Mouse (Mus musculus) liver, embryonic 14.5 days (tissue): ENCODE results near the gene Prkaca. TPM values are rescaled to one million over a fixed set of nuclear protein-coding genes. Genes with fewer than 3 reads are reported as not detected.
A peak's percentile ranks its signal among the peaks of the same experiment; 100 is the strongest.

Experiments used
- ATAC-seq: fragments of 200-750 bp; cut with Nextera tagmentation; 2 replicates; pipeline ENCODE4 v1.8.0; 2017; ENCODE audit warnings: moderate number of reproducible peaks, mild to moderate bottlenecking, moderate library complexity; ENCODE audit not compliant: insufficient read depth
- DNase-seq, 3 experiments: peaks; one replicate each; pipeline ENCODE4 v3.0.0-alpha.2; 2012 to 2013; ENCODE audit warnings: low read depth in 3 of 3, low spot score in 3 of 3
- H3K27ac ChIP-seq: fragments of 300-500 bp; sonication (generic); 2 replicates; pipeline ENCODE4 v1.5.1; 2014; ENCODE audit warnings: moderate library complexity, mild to moderate bottlenecking, control low read depth, inconsistent platforms
- H3K27me3 ChIP-seq: fragments of 300-500 bp; sonication (generic); 2 replicates; pipeline ENCODE4 v1.6.1; 2014; ENCODE audit warnings: mild to moderate bottlenecking, low read length, moderate library complexity; ENCODE audit not compliant: control insufficient read depth, insufficient read depth
- H3K36me3 ChIP-seq: fragments of 300-500 bp; sonication (generic); replicated peaks from 2 replicates; pipeline ENCODE4 v1.6.1; 2014; ENCODE audit warnings: low read depth; ENCODE audit not compliant: control insufficient read depth, insufficient read depth
- H3K4me1 ChIP-seq, 2 experiments: fragments of 200-500 bp in 1 of 2; fragments of 300-500 bp in 1 of 2; sonication (generic) in 1 of 2; replicated peaks; 2 replicates each; pipeline ENCODE4 v1.6.1; 2012 to 2014; ENCODE audit warnings: antibody characterized with exemption in 1 of 2, inconsistent platforms in 1 of 2, low read length in 1 of 2; ENCODE audit not compliant: control insufficient read depth in 2 of 2, insufficient read depth in 2 of 2
- H3K4me2 ChIP-seq: fragments of 300-500 bp; sonication (generic); 2 replicates; pipeline ENCODE4 v1.6.1; 2014; ENCODE audit warnings: low read depth, mild to moderate bottlenecking, control low read depth, moderate library complexity
- H3K4me3 ChIP-seq, 2 experiments: fragments of 200-500 bp in 1 of 2; fragments of 300-500 bp in 1 of 2; sonication (generic) in 1 of 2; 2 replicates each; pipeline ENCODE4 v1.5.1; 2012 to 2014; ENCODE audit warnings: low read depth in 2 of 2, low read length in 2 of 2, mild to moderate bottlenecking in 2 of 2, control low read depth in 1 of 2, inconsistent platforms in 1 of 2, moderate library complexity in 1 of 2; ENCODE audit not compliant: insufficient read depth in 1 of 2
- H3K9ac ChIP-seq: fragments of 300-500 bp; sonication (generic); replicated peaks from 2 replicates; pipeline ENCODE4 v1.6.1; 2014; ENCODE audit warnings: mild to moderate bottlenecking, control low read depth, moderate library complexity
- H3K9me3 ChIP-seq: fragments of 300-500 bp; sonication (generic); 2 replicates; pipeline ENCODE4 v1.6.1; 2016; ENCODE audit warnings: low read length, mixed read lengths; ENCODE audit not compliant: control insufficient read depth
- CTCF ChIP-seq: IDR thresholded peaks from 2 replicates; pipeline ENCODE4 v1.5.1; 2016; ENCODE audit warnings: antibody characterized with exemption, low read depth, control low read depth
- EP300 ChIP-seq: IDR thresholded peaks from 2 replicates; pipeline ENCODE4 v1.6.1; 2016; ENCODE audit warnings: antibody characterized with exemption, low read depth
- WGBS: fragments of 180-500 bp; shearing (Covaris S2); extraction: QIAGEN DNeasy Blood & Tissue Kit; methylation state at CpG from one replicate; pipeline ENCODE4 v1.1.7; 2014; ENCODE audit not compliant: insufficient replicate concordance; 5-methylcytosine and 5-hydroxymethylcytosine counted together
- polyA plus RNA-seq, 2 experiments: library from polyadenylated mRNA; depleted of rRNA in 1 of 2; stranded (reverse) in 1 of 2; unstranded in 1 of 2; fragments of >200 nt; fragmentation: Nextera tagmentation in 1 of 2; extraction: Ambion mirVana in 1 of 2; gene quantifications; 2 replicates each; pipeline versions ENCODE4 v1.2.1 to v1.2.3; 2012 to 2014

Gene Prkaca
- polyA plus RNA-seq, 2 experiments: 24.8 to 30.6 TPM

GRCm38 (mm10) chr8:83996567-83997505, 24.0 kb downstream of the Prkaca start:
- no peaks in the 10 kb centered on the region for H3K9me3 ChIP-seq
- H3K4me2 ChIP-seq: peak overlapping the region; percentile 99
- ATAC-seq (peak; percentile 87), DNase-seq (peak; percentile 76 to 79 (median 78))
- TF ChIP-seq CTCF (no peak), EP300 (peak; percentile 16; the same call in 1 of the 2 replicates)
- H3K4me3 ChIP-seq: peak overlapping the region; percentile 85 to 89
- H3K27ac ChIP-seq: peak overlapping the region; percentile 75
- no peaks in the 10 kb centered on the region for H3K27me3 ChIP-seq
- WGBS: 1% methylated on average over 73 of the region's 103 CpGs
- peak overlapping the region; percentile 91 for H3K9ac ChIP-seq
- H3K4me1 ChIP-seq: peaks cover 17 to 25% of the 10 kb centered on the region in 2 experiments
- H3K36me3 ChIP-seq: peaks cover 25% of the 10 kb centered on the region

DNA sequence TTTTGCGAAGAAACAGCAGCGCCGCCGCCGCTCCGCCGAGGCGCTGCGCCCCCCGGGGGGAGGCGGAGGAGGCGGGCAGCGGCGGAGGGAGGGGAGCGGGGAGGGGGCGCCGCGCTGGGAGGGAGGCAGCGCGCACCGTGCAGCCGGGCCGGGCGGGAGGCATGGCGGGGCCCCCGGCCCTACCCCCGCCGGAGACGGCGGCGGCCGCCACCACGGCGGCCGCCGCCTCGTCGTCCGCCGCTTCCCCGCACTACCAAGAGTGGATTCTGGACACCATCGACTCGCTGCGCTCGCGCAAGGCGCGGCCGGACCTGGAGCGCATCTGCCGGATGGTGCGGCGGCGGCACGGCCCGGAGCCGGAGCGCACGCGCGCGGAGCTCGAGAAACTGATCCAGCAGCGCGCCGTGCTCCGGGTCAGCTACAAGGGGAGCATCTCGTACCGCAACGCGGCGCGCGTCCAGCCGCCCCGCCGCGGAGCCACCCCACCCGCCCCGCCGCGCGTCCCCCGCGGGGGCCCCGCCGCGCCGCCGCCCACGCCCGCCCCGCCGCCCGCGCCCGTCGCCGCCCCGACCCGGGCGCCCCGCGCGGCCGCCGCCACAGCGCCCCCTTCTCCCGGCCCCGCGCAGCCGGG, 24.8 kb downstream of the Prkaca start, which contains the start of gene Samd1:
Gene Samd1, plus strand, starts transcription at position 162 of the 631 bp plus-strand sequence.
- peak within 1 kb of the TSS; percentile 75 for H3K27ac ChIP-seq
- peaks cover 9 to 17% of the 10 kb centered on the region in 2 experiments for H3K4me1 ChIP-seq
- TF ChIP-seq EP300 (no peak), CTCF (no peak)
- peak within 1 kb of the TSS; percentile 99 for H3K4me2 ChIP-seq
- H3K9ac ChIP-seq: peak within 1 kb of the TSS; percentile 91
- peak within 1 kb of the TSS; percentile 89 to 91 for H3K4me3 ChIP-seq
- DNase-seq: no peak
- no peaks in the 10 kb centered on the region for H3K27me3 ChIP-seq
- peaks cover 25% of the 10 kb centered on the region for H3K36me3 ChIP-seq
- no peak for ATAC-seq
- no peaks in the 10 kb centered on the region for H3K9me3 ChIP-seq
- WGBS: under 1% methylated on average over 74 of the region's 112 CpGs

DNA sequence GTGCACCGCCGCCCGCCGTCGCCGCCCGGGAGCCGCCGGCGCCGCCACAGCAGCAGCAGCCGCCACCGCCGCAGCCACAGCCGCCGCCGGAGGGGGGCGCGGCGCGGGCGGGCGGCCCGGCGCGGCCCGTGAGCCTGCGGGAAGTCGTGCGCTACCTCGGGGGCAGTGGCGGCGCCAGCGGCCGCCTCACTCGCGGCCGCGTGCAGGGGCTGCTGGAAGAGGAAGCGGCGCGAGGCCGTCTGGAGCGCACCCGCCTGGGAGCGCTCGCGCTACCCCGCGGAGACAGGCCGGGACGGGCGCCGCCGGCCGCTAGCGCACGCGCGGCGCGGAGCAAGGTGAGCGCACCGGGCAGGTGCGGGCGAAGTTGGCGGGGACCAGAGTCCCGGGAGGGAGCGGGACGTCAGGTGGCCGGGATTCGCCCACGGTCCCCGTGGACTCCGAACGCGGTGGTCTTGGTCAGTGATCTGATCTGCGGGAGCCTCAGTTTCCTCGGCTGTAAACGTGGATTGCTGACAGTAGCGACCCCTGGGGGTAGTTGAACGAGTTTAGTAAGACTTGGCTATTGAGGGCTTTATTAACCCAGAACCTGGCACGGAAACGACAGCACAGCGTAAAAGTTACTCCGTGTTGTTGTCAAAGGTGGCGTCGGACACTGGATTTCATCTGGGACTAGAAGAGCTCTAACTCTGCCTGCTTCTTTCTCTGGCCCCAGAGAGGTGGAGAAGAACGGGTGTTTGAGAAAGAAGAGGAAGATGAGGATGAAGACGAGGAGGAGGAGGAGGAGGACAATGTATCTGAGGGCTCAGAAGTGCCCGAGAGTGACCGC, 25.7 kb downstream of the Prkaca start:
- H3K4me3 ChIP-seq: peak overlapping the region; percentile 89 to 91
- 2% methylated on average over 87 of the region's 92 CpGs for WGBS

DNA sequence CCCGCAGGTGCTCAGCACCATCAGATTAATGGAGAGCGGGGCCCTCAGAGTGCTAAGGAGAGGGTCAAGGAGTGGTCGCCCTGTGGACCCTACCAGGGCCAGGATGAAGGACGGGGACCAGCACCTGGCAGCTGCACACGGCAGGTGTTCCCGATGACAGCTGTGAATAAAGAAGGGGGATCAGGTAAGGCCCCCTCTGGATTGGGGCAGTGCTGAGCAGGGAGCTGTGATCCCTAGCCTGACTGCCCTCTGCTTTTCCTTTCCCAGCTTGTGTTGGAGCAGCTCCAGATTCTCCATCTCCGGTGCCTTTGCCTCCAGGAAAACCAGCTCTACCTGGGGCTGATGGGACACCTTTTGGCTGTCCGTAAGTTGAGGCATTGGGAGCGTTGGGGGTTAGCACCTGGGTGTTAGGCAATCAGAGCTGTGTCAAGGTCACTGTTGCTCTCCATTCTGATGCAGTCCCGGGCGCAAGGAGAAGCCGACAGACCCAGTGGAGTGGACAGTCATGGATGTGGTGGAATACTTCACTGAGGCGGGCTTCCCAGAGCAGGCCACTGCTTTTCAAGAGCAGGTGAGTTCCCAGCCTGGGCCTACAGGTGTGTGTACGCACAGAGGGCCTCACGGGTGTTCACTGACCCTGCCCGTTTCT, 26.4 kb downstream of the Prkaca start:
- WGBS: 69% methylated on average over 16 of the region's 16 CpGs
- Histone ChIP-seq H3K36me3 (peaks cover 25% of the 10 kb centered on the region), H3K4me2 (peak overlapping the region; percentile 99), H3K4me1 (peaks cover 5 to 9% of the 10 kb centered on the region in 2 experiments), H3K27me3 (no peaks in the 10 kb centered on the region), H3K4me3 (peak overlapping the region; percentile 89 to 91), H3K9me3 (no peaks in the 10 kb centered on the region), H3K9ac (peak overlapping the region; percentile 89), H3K27ac (no peak overlapping the region)
- ATAC-seq: no peak
- TF ChIP-seq CTCF: no peak
- no peak for TF ChIP-seq EP300
- no peak for DNase-seq

More for the DNA sequence above, 25.7 kb downstream of the Prkaca start:
- Histone ChIP-seq H3K9me3 (no peaks in the 10 kb centered on the region), H3K4me2 (peak overlapping the region; percentile 99), H3K36me3 (peaks cover 25% of the 10 kb centered on the region), H3K4me1 (peaks cover 4 to 15% of the 10 kb centered on the region in 2 experiments; a peak in 3 of 4 replicates), H3K9ac (peak overlapping the region; percentile 89), H3K27ac (peak overlapping the region; percentile 48), H3K27me3 (no peaks in the 10 kb centered on the region)
- TF ChIP-seq CTCF: peak; percentile 69
- TF ChIP-seq EP300: no peak
- ATAC-seq (no peak), DNase-seq (no peak)
